Comparison of ENCODE assay signal across 19 mouse cellular contexts in the genomic region with DNA sequence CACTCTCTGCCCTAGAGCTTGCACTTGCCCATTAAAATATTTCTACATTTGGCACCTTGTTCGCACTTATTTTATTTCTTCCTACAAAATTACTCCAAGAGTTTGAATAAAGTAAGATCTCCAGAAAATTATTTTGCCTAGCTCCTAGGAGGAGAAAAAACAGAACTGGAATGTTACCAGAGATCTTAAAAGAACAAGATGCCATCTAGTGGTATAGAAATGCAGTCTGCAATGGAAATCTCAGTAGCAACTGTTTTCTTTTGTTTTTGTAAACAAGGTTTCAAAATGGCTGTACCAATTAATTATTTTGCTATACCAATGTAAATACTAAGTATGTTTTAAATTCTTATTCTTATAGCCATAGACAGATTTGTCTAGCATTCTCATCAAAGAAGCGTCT. TPM values are rescaled to one million over a fixed set of nuclear protein-coding genes. Genes with fewer than 3 reads are reported as not detected.
A peak's percentile ranks its signal among the peaks of the same experiment; 100 is the strongest.
DNase-seq lines count a peak whose midpoint lies in the region; ATAC-seq and TF ChIP-seq lines count a peak whose summit lies in the region.
"Had no signal": no experiment of that assay in that cellular context is flagged by ENCODE, and none has a peak within 500 bp of the region (broad histone marks: within the 10 kb centered on the region; RNA-seq: fewer than 3 reads in every experiment).

No protein-coding gene starts in this region.

- WGBS in liver, adult 2 months = 53% methylated on average over 2 of the region's 2 CpGs

- no peak overlapping the region for H3K27ac ChIP-seq in liver, adult 2 months (replicated peaks; ENCODE audit: insufficient read depth, low read depth, low read length)

- no peak for DNase-seq in frontal cortex, postnatal 10 days (ENCODE audit: low spot score in 2 of 2)
- peak; percentile 1 for DNase-seq in liver, adult 2 months (ENCODE audit: extremely low read depth, low read depth, low spot score)
- no peak for DNase-seq in liver
- DNase-seq in Muller cell, postnatal 12 days (ENCODE audit: inconsistent ontology term) = peak; percentile 22
- peak; percentile 44 for DNase-seq in retina, embryonic 14.5 days (ENCODE audit: low spot score)
- DNase-seq in spleen, postnatal 14 days (ENCODE audit: low spot score in 2 of 2) = no peak
- DNase-seq in frontal cortex, postnatal 25 days (ENCODE audit: low spot score in 2 of 2) = no peak
- DNase-seq: adrenal gland, postnatal 10 days; cerebellum, adult 9-10 months; left cerebral cortex, postnatal 4 days; right cerebral cortex, adult 18-20 months had no signal

- no peak overlapping the region for H3K4me3 ChIP-seq in liver, adult 2 months (ENCODE audit: insufficient read depth, low read depth, low read length)
- H3K4me3 ChIP-seq: erythroblast, embryonic 14.5 days; myocyte had no signal

- peak; percentile 47; the same call in 1 of the 2 replicates for ATAC-seq in frontal cortex, adult (ENCODE audit: low TSS enrichment)

- no peak for TF ChIP-seq POLR2A in liver, adult 2 months (IDR thresholded peaks at IDR 0.05; ENCODE audit: extremely low read depth, insufficient read depth, low read length)

- no peaks in the 10 kb centered on the region for H3K27me3 ChIP-seq in liver, adult 2 months (ENCODE audit: control insufficient read depth, insufficient read depth, low read length)

- H3K4me1 ChIP-seq in liver, adult 2 months (ENCODE audit: control insufficient read depth, insufficient read depth, low read length) = no peaks in the 10 kb centered on the region

- no peaks in the 10 kb centered on the region for H3K36me3 ChIP-seq in liver, adult 2 months (ENCODE audit: control insufficient read depth, insufficient read depth, low read length)

- no peaks in the 10 kb centered on the region for H3K79me2 ChIP-seq in liver, adult 2 months (ENCODE audit: control insufficient read depth, insufficient read depth, low read length)

- no peak overlapping the region for H3K9ac ChIP-seq in liver, adult 2 months (ENCODE audit: low read depth, low read length)

- no peak for TF ChIP-seq CTCF in liver, adult 2 months (IDR thresholded peaks at IDR 0.05; ENCODE audit: low read depth, low read length)

RNA-seq across cellular contexts. Expression of a gene that starts 7.0 kb away (rescaled TPM):
- total RNA-seq in liver, adult 2 months (2014; rRNA removed) = not detected in 2 replicates
- polyA plus RNA-seq in liver, adult 2 months (2012; rRNA removed) = not detected in 2 replicates
- total RNA-seq: adrenal gland, postnatal 10 days; ES-E14; gastrocnemius, postnatal 4 days; hematopoietic stem cell, adult 5-6 weeks; left cerebral cortex, postnatal 4 days had no signal
- polyA plus RNA-seq: erythroblast, embryonic 14.5 days; kidney, embryonic 16.5 days; myocyte; stomach, embryonic 14.5 days had no signal

RNA-seq across cellular contexts. Expression of a gene that starts 17.2 kb away (rescaled TPM):
- total RNA-seq in liver, adult 2 months (2014; rRNA removed) = not detected in 2 replicates
- polyA plus RNA-seq in liver, adult 2 months (2012; rRNA removed) = not detected in 2 replicates
- total RNA-seq: adrenal gland, postnatal 10 days; ES-E14; gastrocnemius, postnatal 4 days; hematopoietic stem cell, adult 5-6 weeks; left cerebral cortex, postnatal 4 days had no signal
- polyA plus RNA-seq: erythroblast, embryonic 14.5 days; kidney, embryonic 16.5 days; myocyte; stomach, embryonic 14.5 days had no signal

RNA-seq across cellular contexts. Expression of a gene that starts 19.6 kb away (rescaled TPM):
- not detected in 2 replicates for total RNA-seq in liver, adult 2 months (2014; rRNA removed)
- polyA plus RNA-seq in liver, adult 2 months (2012; rRNA removed) = not detected in 2 replicates
- total RNA-seq: adrenal gland, postnatal 10 days; ES-E14; gastrocnemius, postnatal 4 days; hematopoietic stem cell, adult 5-6 weeks; left cerebral cortex, postnatal 4 days had no signal
- polyA plus RNA-seq: erythroblast, embryonic 14.5 days; kidney, embryonic 16.5 days; myocyte; stomach, embryonic 14.5 days had no signal

RNA-seq across cellular contexts. Expression of a gene that starts 27.6 kb away (rescaled TPM):
- total RNA-seq in liver, adult 2 months (2014; rRNA removed) = not detected in 2 replicates
- not detected in 2 replicates for polyA plus RNA-seq in liver, adult 2 months (2012; rRNA removed)
- total RNA-seq: adrenal gland, postnatal 10 days; ES-E14; gastrocnemius, postnatal 4 days; hematopoietic stem cell, adult 5-6 weeks; left cerebral cortex, postnatal 4 days had no signal
- polyA plus RNA-seq: erythroblast, embryonic 14.5 days; kidney, embryonic 16.5 days; myocyte; stomach, embryonic 14.5 days had no signal

RNA-seq across cellular contexts. Expression of a gene that starts 37.3 kb away (rescaled TPM):
- not detected in 2 replicates for total RNA-seq in liver, adult 2 months (2014; rRNA removed)
- polyA plus RNA-seq in liver, adult 2 months (2012; rRNA removed) = not detected in 2 replicates
- total RNA-seq: adrenal gland, postnatal 10 days; ES-E14; gastrocnemius, postnatal 4 days; hematopoietic stem cell, adult 5-6 weeks; left cerebral cortex, postnatal 4 days had no signal
- polyA plus RNA-seq: erythroblast, embryonic 14.5 days; kidney, embryonic 16.5 days; myocyte; stomach, embryonic 14.5 days had no signal

Comparison
In these comparisons a context has a peak if more than half of its experiments do, and no peak if none do; other contexts are left out.
1. DNase-seq: peak in liver, adult 2 months (single experiment), Muller cell, postnatal 12 days (single experiment) and retina, embryonic 14.5 days (single experiment); none in frontal cortex, postnatal 10 days (0 of 2), liver (single experiment), spleen, postnatal 14 days (0 of 2) and frontal cortex, postnatal 25 days (0 of 2).